8 mouse cellular contexts compared by ENCODE assay signal in genomic region chr6:142963480-142964075, GRCm38 (mm10). TPM values are rescaled to one million over a fixed set of nuclear protein-coding genes. Genes with fewer than 3 reads are reported as not detected.
DNase-seq lines count a peak whose midpoint lies in the region; ATAC-seq lines count a peak whose summit lies in the region.

No protein-coding gene starts in this region.

- H3K9ac ChIP-seq in kidney, embryonic 14.5 days (ENCODE audit: low read depth, low read length) = peak overlapping the region; percentile 68
- H3K9ac ChIP-seq in hindbrain, embryonic 11.5 days (ENCODE audit: low read depth, low read length) = peak overlapping the region; percentile 86

- no peak overlapping the region for H3K27ac ChIP-seq in kidney, embryonic 14.5 days (ENCODE audit: low read depth, low read length)
- peak overlapping the region; percentile 94 for H3K27ac ChIP-seq in hindbrain, embryonic 11.5 days (ENCODE audit: low read depth, low read length)
- peak overlapping the region; percentile 93 for H3K27ac ChIP-seq in midbrain, embryonic 10.5 days (replicated peaks)

- ATAC-seq in kidney, embryonic 14.5 days (ENCODE audit: low FRiP score, low TSS enrichment) = peak; percentile 38; the same call in 1 of the 2 replicates
- peak; percentile 29 for ATAC-seq in hindbrain, embryonic 11.5 days (ENCODE audit: low FRiP score)

- 28% methylated on average over 30 of the region's 30 CpGs for whole genome bisulfite sequencing in kidney, embryonic 14.5 days
- 19% methylated on average over 30 of the region's 30 CpGs for WGBS in hindbrain, embryonic 11.5 days
- WGBS in midbrain, embryonic 10.5 days = 27% methylated on average over 30 of the region's 30 CpGs

- H3K36me3 ChIP-seq in kidney, embryonic 14.5 days (ENCODE audit: control insufficient read depth, insufficient read depth, low read length) = no peaks in the 10 kb centered on the region
- H3K36me3 ChIP-seq in hindbrain, embryonic 11.5 days (ENCODE audit: control insufficient read depth, insufficient read depth, low read length) = no peaks in the 10 kb centered on the region
- peaks cover 10% of the 10 kb centered on the region for H3K36me3 ChIP-seq in midbrain, embryonic 10.5 days

- H3K4me1 ChIP-seq in kidney, embryonic 14.5 days (ENCODE audit: control insufficient read depth, insufficient read depth, low read length) = no peaks in the 10 kb centered on the region
- H3K4me1 ChIP-seq in hindbrain, embryonic 11.5 days (replicated peaks; ENCODE audit: control insufficient read depth, insufficient read depth, low read length) = no peaks in the 10 kb centered on the region
- peaks cover 25% of the 10 kb centered on the region for H3K4me1 ChIP-seq in midbrain, embryonic 10.5 days

- no peaks in the 10 kb centered on the region for H3K9me3 ChIP-seq in kidney, embryonic 14.5 days (ENCODE audit: control insufficient read depth, low read length)
- no peaks in the 10 kb centered on the region for H3K9me3 ChIP-seq in hindbrain, embryonic 11.5 days (ENCODE audit: control insufficient read depth, low read length)
- no peaks in the 10 kb centered on the region for H3K9me3 ChIP-seq in midbrain, embryonic 10.5 days (replicated peaks)

- peaks cover 12% of the 10 kb centered on the region for H3K27me3 ChIP-seq in kidney, embryonic 14.5 days (ENCODE audit: control insufficient read depth, insufficient read depth, low read length)
- H3K27me3 ChIP-seq in hindbrain, embryonic 11.5 days (ENCODE audit: control insufficient read depth, insufficient read depth, low read length) = no peaks in the 10 kb centered on the region
- H3K27me3 ChIP-seq in midbrain, embryonic 10.5 days (ENCODE audit: low read depth, poor library complexity, severe bottlenecking) = peaks cover 15% of the 10 kb centered on the region

- H3K4me2 ChIP-seq in kidney, embryonic 14.5 days (replicated peaks; ENCODE audit: low read depth, low read length) = peak overlapping the region; percentile 94
- H3K4me2 ChIP-seq in hindbrain, embryonic 11.5 days (replicated peaks; ENCODE audit: low read depth, low read length) = peak overlapping the region; percentile 76

- no peak for DNase-seq in kidney, postnatal 14 days
- DNase-seq in cerebellum, postnatal 36 days = peak; percentile 38 to 49
- DNase-seq in hindbrain, embryonic 11.5 days (ENCODE audit: low spot score) = no peak
- DNase-seq in midbrain, embryonic 10.5 days (ENCODE audit: low spot score) = no peak
- DNase-seq in thymus, postnatal 4 days = peak; percentile 64
- DNase-seq in adrenal gland, postnatal 25 days = no peak
- DNase-seq in frontal cortex, adult 2 months (ENCODE audit: extremely low spot score in 1 of 2, low spot score in 1 of 2) = no peak

- peak overlapping the region; percentile 54 for H3K4me3 ChIP-seq in kidney, embryonic 14.5 days (ENCODE audit: low read length)
- H3K4me3 ChIP-seq in hindbrain, embryonic 11.5 days (ENCODE audit: low read depth, low read length) = peak overlapping the region; percentile 67
- peak overlapping the region; percentile 77 for H3K4me3 ChIP-seq in midbrain, embryonic 10.5 days

RNA-seq across cellular contexts. Expression of gene St8sia1, which starts 0.7 kb away (rescaled TPM):
- polyA plus RNA-seq in kidney, embryonic 14.5 days (2014; fragmentation: Nextera tagmentation; extraction: Ambion mirVana) = 2.4 and 3.5 TPM in 2 replicates
- 5.1 and 6.3 TPM in 2 replicates for polyA plus RNA-seq in hindbrain, embryonic 11.5 days (2014; fragmentation: Nextera tagmentation; extraction: Ambion mirVana)
- 3.2 and 3.9 TPM in 2 replicates for polyA plus RNA-seq in midbrain, embryonic 10.5 days (2016; fragmentation: Nextera tagmentation; extraction: Ambion mirVana)
- 1.2 and 1.5 TPM in 2 replicates for total RNA-seq in adrenal gland, postnatal 25 days (2021)
- polyA plus RNA-seq in frontal cortex, adult 2 months (2012; rRNA removed) = 9.6 and 10.7 TPM in 2 replicates

Comparison
In these comparisons a context has a peak if more than half of its experiments do, and no peak if none do; other contexts are left out.
1. DNase-seq: peak in cerebellum, postnatal 36 days (2 of 2) and thymus, postnatal 4 days (single experiment); none in kidney, postnatal 14 days (single experiment), hindbrain, embryonic 11.5 days (single experiment), midbrain, embryonic 10.5 days (single experiment), adrenal gland, postnatal 25 days (single experiment) and frontal cortex, adult 2 months (0 of 2).
2. Peak in every context shown above with its lines, with median percentiles within 50 percentile points of each other: H3K4me3 ChIP-seq.